Mouse (Mus musculus): ENCODE data around the gene Adam19.

DNA sequence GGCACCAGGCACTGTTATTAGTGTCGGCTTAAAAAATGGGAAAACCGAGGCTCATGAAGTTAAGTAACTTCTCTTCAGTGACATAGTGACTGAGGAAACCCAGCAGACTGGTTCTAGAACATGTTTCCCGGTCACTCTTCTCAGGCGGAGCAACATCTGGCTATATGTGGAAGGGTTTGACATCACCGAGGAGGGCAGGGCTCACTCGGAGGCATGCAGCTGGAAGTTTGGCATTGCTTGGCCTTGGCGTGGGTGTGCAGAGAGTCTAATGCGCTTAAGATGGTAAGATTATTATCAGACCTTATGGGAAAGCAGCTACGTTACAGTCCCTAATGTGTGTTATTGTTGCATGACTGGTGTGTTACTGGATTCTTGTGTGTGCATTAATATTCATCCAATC is 116.3 kb downstream of the Adam19 start:
- TF ChIP-seq CTCF (IDR thresholded peaks at IDR 0.05; ENCODE audit: borderline replicate concordance, control insufficient read depth, extremely low read depth, insufficient read depth, low read length, poor library complexity), result no peak
- TF ChIP-seq POLR2A (IDR thresholded peaks at IDR 0.05; ENCODE audit: control insufficient read depth, extremely low read depth, insufficient read depth, low read length, poor library complexity), result no peak
